Mouse (Mus musculus) liver, embryonic 14 days (tissue): Measurements from ENCODE around the gene Lrrc37a. TPM values are rescaled to one million over a fixed set of nuclear protein-coding genes. Genes with fewer than 3 reads are reported as not detected.

ENCODE experiments used
- polyA plus RNA-seq: library from polyadenylated mRNA; depleted of rRNA; stranded (reverse); fragments of >200 nt; gene quantifications from 2 replicates; pipeline ENCODE4 v1.2.3, GENCODE M21; 2012; rRNA removed

The Lrrc37a gene
- not detected in 2 replicates for polyA plus RNA-seq

DNA sequence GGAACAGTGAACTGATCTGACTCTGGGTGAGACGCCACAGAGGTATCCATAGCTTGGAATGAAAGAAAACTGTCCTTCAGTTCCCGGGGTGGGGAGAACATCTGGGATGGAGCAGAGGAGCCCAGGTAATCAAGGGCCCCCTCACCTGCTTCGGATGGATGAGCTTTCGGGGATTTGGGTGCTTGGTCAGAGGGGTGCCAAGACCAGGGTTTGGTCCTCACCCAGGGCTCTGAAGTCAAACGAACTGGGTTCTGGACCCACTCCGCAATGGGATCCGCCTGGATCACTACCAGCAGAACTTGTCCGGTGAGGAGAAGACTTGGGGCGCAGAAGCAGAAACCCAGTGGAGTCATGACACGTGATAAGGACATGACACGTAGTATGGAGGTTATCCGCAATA lies at the start of gene Lrrc37a:
Gene Lrrc37a, minus strand, starts transcription at position 101 of the 400 bp plus-strand sequence.

DNA sequence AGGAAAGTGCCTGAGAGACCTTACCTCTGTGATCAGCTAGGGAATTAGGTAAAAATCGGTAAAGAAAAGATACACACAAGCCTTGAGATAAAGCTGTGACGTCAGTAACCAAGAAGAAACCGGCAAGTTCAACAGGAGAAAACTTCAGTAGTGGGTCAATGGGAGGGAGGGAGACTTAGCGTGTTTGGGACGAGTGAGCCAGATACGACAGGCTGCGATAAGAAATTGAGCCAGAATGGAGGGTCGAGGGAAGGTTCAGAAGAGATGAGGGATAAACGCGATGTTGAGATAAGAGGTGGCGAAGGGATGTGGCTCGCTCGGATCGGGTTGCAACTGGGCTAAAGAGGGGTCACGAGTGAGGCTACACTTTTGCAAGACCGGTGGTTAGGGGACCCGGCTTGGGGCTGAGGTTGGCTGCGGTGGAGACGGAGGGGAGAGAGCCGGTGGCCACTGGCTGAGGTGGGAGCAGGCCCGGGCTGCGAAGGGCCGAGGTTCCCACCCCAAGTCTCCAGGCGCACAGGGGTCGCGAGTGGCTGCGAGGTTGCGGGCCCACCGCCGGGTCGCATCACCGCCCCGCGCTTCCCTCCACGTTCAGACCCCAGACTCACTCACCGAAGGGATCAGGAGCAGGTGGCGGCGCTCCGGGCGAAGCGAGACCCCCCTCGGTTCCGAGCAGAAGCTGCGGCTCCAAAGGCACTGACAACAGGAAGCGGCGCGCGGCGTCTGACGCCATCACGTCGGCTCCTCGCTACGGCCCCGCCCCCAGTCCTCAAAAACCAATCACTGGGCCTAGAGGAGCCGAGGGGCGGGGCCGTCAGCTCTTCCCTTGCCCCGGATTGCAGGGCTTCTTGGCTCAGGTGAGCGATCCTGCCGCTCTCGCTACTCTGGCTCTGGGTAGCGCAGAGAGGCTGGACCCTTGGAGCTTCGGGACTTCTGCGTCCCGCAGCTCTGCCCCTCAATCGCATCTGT lies 92.1 kb downstream of the Lrrc37a start, which contains the start of gene Plekhm1:
Gene Plekhm1, minus strand, starts transcription at position 707 of the 969 bp plus-strand sequence.

Other genes starting within 250 kb of the Lrrc37a start
- gene Map3k14, start 237.1 kb downstream of the Lrrc37a start, polyA plus RNA-seq, result 0.51 and 0.67 TPM in 2 replicates
- 1.9 and 2.6 TPM in 2 replicates for gene Arhgap27, start 140.9 kb downstream of the Lrrc37a start, polyA plus RNA-seq
- gene Plekhm1, start 91.9 kb downstream of the Lrrc37a start, polyA plus RNA-seq, result 3.0 and 3.8 TPM in 2 replicates
- not detected in 2 replicates for gene Gm884, start 116.5 kb upstream of the Lrrc37a start, polyA plus RNA-seq
- not detected in 2 replicates for gene Lyzl6, start 134.3 kb upstream of the Lrrc37a start, polyA plus RNA-seq
- 0.03 TPM in 1 of 2 replicates, not detected in the other for gene Rprml, start 145.0 kb upstream of the Lrrc37a start, polyA plus RNA-seq
- gene Gosr2, start 193.3 kb upstream of the Lrrc37a start, polyA plus RNA-seq, result 25.9 and 29.9 TPM in 2 replicates
- gene Wnt9b, start 245.2 kb upstream of the Lrrc37a start, polyA plus RNA-seq, result 0.01 TPM in 2 replicates